Mouse (Mus musculus): ENCODE results near the gene S100a6.

S100a6 gene

GRCm38 (mm10) chr3:90612728-90613291, at the start of gene S100a6:
Gene S100a6, plus strand, starts transcription at chr3:90612882.
- WGBS, result 6% methylated on average over 23 of the region's 23 CpGs

- WGBS, result 59% methylated on average over 5 of the region's 5 CpGs
These were observed 38.0 kb upstream of the S100a6 start for GRCm38 (mm10) chr3:90574691-90575090.

GRCm38 (mm10) chr3:90575320-90575719, 37.4 kb upstream of the S100a6 start:
- WGBS, result 72% methylated on average over 3 of the region's 3 CpGs

- 48% methylated on average over 10 of the region's 10 CpGs for WGBS
These were observed 36.2 kb upstream of the S100a6 start for GRCm38 (mm10) chr3:90576351-90577001.

- 63% methylated on average over 7 of the region's 7 CpGs for WGBS
These were observed 33.2 kb upstream of the S100a6 start for GRCm38 (mm10) chr3:90579433-90579832.

- 95% methylated on average over 5 of the region's 5 CpGs for WGBS
These were observed 31.5 kb upstream of the S100a6 start for GRCm38 (mm10) chr3:90581141-90581540.

GRCm38 (mm10) chr3:90582156-90582555, 30.5 kb upstream of the S100a6 start:
- WGBS, result 97% methylated on average over 1 of the region's 1 CpGs

- WGBS, result 80% methylated on average over 4 of the region's 4 CpGs
These were observed 30.1 kb upstream of the S100a6 start for GRCm38 (mm10) chr3:90582556-90582955.

GRCm38 (mm10) chr3:90583893-90584292, 28.8 kb upstream of the S100a6 start:
- WGBS, result 56% methylated on average over 3 of the region's 3 CpGs

GRCm38 (mm10) chr3:90585595-90585994, 27.1 kb upstream of the S100a6 start:
- 19% methylated on average over 5 of the region's 5 CpGs for WGBS

GRCm38 (mm10) chr3:90586016-90586643, 26.6 kb upstream of the S100a6 start:
- WGBS, result 77% methylated on average over 15 of the region's 15 CpGs

GRCm38 (mm10) chr3:90586906-90587305, 25.8 kb upstream of the S100a6 start:
- WGBS, result 55% methylated on average over 10 of the region's 10 CpGs

GRCm38 (mm10) chr3:90587361-90588101, 25.2 kb upstream of the S100a6 start:
- 59% methylated on average over 14 of the region's 14 CpGs for WGBS

GRCm38 (mm10) chr3:90589390-90589789, 23.3 kb upstream of the S100a6 start:
- 84% methylated on average over 6 of the region's 6 CpGs for WGBS

- 94% methylated on average over 8 of the region's 8 CpGs for WGBS
These were observed 22.7 kb upstream of the S100a6 start, which contains the start of gene S100a2 for GRCm38 (mm10) chr3:90589947-90590346. Gene S100a2, plus strand, starts transcription at chr3:90590247.

- WGBS, result 95% methylated on average over 1 of the region's 1 CpGs
These were observed 18.2 kb upstream of the S100a6 start for GRCm38 (mm10) chr3:90594466-90594865.

- 86% methylated on average over 5 of the region's 5 CpGs for WGBS
These were observed 17.1 kb upstream of the S100a6 start for GRCm38 (mm10) chr3:90595556-90595955.

- 95% methylated on average over 6 of the region's 6 CpGs for WGBS
These were observed 15.9 kb upstream of the S100a6 start for GRCm38 (mm10) chr3:90596810-90597209.

- WGBS, result 53% methylated on average over 6 of the region's 6 CpGs
These were observed 14.9 kb upstream of the S100a6 start for GRCm38 (mm10) chr3:90597736-90598135.

GRCm38 (mm10) chr3:90598212-90598611, 14.5 kb upstream of the S100a6 start:
- WGBS, result 82% methylated on average over 4 of the region's 4 CpGs

- 74% methylated on average over 3 of the region's 3 CpGs for WGBS
These were observed 13.3 kb upstream of the S100a6 start for GRCm38 (mm10) chr3:90599401-90599800.

- WGBS, result 79% methylated on average over 6 of the region's 6 CpGs
These were observed 12.6 kb upstream of the S100a6 start for GRCm38 (mm10) chr3:90600036-90600435.

Measured in cerebral cortex, adult 2 months (tissue).